Mouse (Mus musculus) heart, postnatal 0 days (tissue): Measurements from ENCODE around the gene Rorc.

Experiments used
- CTCF ChIP-seq: IDR thresholded peaks from 2 replicates; pipeline ENCODE4 v1.5.1; 2016; ENCODE audit warnings: antibody characterized with exemption, control low read depth, low read depth
- EP300 ChIP-seq: IDR thresholded peaks from 2 replicates; pipeline ENCODE4 v1.6.1; 2016; ENCODE audit warnings: antibody characterized with exemption, low read depth

DNA sequence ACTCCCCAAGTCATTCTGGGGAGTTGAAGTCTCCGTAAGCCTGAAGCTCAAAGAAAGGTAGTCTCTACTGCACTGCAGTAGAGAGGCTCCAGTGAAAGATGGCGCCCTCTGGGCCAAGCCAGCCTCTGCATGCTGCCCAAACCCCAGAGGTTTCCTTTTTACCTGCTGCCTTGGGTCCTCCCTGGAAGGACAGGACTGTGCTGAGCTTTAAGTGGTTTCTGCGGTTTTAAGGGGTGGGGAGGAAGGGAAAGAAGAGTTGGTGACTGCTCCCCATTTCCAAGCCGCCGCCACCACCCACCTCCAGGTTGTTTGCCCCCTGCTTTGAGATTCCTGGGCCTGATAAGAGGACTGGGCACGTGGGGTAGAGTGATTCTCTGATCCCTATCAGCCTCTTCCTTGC is 4.0 kb upstream of the Rorc start:
- TF ChIP-seq EP300: no peak
- TF ChIP-seq CTCF: no peak
